Mouse (Mus musculus) liver, postnatal 0 days (tissue): ENCODE results near the gene Ltbp2.

Experiments used
- CTCF ChIP-seq: sonication (generic); IDR thresholded peaks from 2 replicates; pipeline ENCODE4 v1.5.1; 2016; ENCODE audit warnings: antibody characterized with exemption, low read depth
- EP300 ChIP-seq: IDR thresholded peaks from 2 replicates; pipeline ENCODE4 v1.6.1; 2016; ENCODE audit warnings: antibody characterized with exemption, low read depth, mild to moderate bottlenecking

DNA sequence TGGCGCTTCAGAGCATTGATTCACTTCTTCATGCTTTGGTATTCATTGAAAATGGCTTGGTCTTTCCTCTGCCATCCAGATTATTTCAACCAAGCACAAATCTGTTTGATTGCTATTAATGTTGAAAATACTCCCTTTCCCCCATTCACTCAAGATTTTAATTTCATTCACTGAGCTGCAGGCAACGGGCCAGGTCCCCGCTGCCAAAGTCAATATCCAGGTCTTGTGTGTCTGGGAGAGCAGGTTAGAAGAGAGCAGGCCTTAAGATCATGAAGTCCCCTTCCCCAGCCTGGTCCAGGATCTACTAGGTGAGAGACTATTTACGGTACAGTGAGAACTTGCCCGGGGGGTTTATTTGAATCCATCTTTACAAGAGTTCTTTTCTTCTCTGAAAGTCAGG, 38.6 kb upstream of the Ltbp2 start:
- TF ChIP-seq CTCF: no peak
- TF ChIP-seq EP300: no peak
